12 mouse cellular contexts compared by ENCODE assay signal in the genomic region with DNA sequence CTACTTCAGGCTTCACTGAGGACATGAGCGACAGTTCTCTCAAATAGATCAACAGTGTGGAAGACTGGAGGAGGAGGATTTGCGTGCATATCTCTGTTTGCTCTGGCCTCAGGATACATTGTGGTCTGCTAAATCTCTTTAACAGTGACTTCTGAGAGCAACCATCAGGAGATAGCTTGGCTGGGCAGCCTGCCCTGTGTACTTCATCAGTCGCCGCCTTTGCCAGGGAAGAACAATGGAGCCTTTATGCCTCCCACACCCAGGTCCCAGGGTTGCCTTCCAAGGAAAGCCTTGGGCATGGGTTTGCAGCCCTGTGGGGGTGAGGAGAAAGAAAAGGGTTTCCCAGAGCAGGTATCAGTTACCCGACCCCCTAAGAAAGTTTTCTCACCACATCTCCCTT.
DNase-seq lines count a peak whose midpoint lies in the region; ATAC-seq and TF ChIP-seq lines count a peak whose summit lies in the region.
"Had no signal": no experiment of that assay in that cellular context is flagged by ENCODE, and none has a peak within 500 bp of the region (broad histone marks: within the 10 kb centered on the region; RNA-seq: fewer than 3 reads in every experiment).

No protein-coding gene starts in this region.

- no peak overlapping the region for H3K9ac ChIP-seq in heart, postnatal 0 days (replicated peaks; ENCODE audit: low read depth, low read length)
- H3K9ac ChIP-seq: midbrain, embryonic 15.5 days had no signal

- H3K36me3 ChIP-seq in heart, postnatal 0 days (replicated peaks; ENCODE audit: control insufficient read depth, insufficient read depth, low read length), result no peaks in the 10 kb centered on the region
- H3K36me3 ChIP-seq: midbrain, embryonic 15.5 days had no signal

- H3K4me3 ChIP-seq in heart, postnatal 0 days (ENCODE audit: low read depth, low read length), result no peak overlapping the region
- H3K4me3 ChIP-seq: midbrain, embryonic 15.5 days had no signal

- 24% methylated on average over 5 of the region's 5 CpGs for WGBS in heart, postnatal 0 days

- no peak overlapping the region for H3K27ac ChIP-seq in heart, postnatal 0 days (ENCODE audit: low read depth)
- H3K27ac ChIP-seq: midbrain, embryonic 15.5 days had no signal

- no peak overlapping the region for H3K4me2 ChIP-seq in heart, postnatal 0 days (ENCODE audit: low read depth, low read length)
- H3K4me2 ChIP-seq: liver, embryonic 11.5 days; midbrain, embryonic 15.5 days had no signal

- no peaks in the 10 kb centered on the region for H3K4me1 ChIP-seq in heart, postnatal 0 days (ENCODE audit: control insufficient read depth, insufficient read depth)
- H3K4me1 ChIP-seq: midbrain, embryonic 15.5 days had no signal

- no peaks in the 10 kb centered on the region for H3K27me3 ChIP-seq in heart, postnatal 0 days (ENCODE audit: control insufficient read depth, insufficient read depth, low read length)
- H3K27me3 ChIP-seq: midbrain, embryonic 15.5 days had no signal

- intact Hi-C loops in left cerebral cortex, postnatal 4 days (cut with DNase I), result no loop called here

- DNase-seq in cerebellum, adult 9-11 months, result peak; percentile 1
- no peak for DNase-seq in cerebellum, adult 8-10 months
- DNase-seq in left cerebral cortex, postnatal 4 days, result peak; percentile 66
- DNase-seq in left cerebral cortex, adult 9 months (ENCODE audit: low spot score in 2 of 2), result no peak
- peak; percentile 16 for DNase-seq in brain, adult 2 months (ENCODE audit: low read depth, low spot score)
- DNase-seq in heart, postnatal 0 days (ENCODE audit: low spot score), result no peak
- DNase-seq in layer of hippocampus, adult 9-11 months, result no peak
- DNase-seq: kidney, adult 8-10 months; thymus, postnatal 25 days had no signal

- no peaks in the 10 kb centered on the region for H3K9me3 ChIP-seq in heart, postnatal 0 days (replicated peaks; ENCODE audit: control insufficient read depth, low read length)
- H3K9me3 ChIP-seq: midbrain, embryonic 15.5 days had no signal

- TF ChIP-seq CTCF in heart, postnatal 0 days (IDR thresholded peaks at IDR 0.05; ENCODE audit: low read depth), result no peak

- ATAC-seq in heart, postnatal 0 days (ENCODE audit: insufficient read depth, low read depth), result peak; percentile 39; the same call in 1 of the 2 replicates
- no peak for ATAC-seq in activated CD4-positive, CD25-positive, alpha-beta regulatory T cell, adult 4 months
- ATAC-seq: midbrain, embryonic 15.5 days had no signal

- TF ChIP-seq EP300 in heart, postnatal 0 days (IDR thresholded peaks at IDR 0.05; ENCODE audit: low read depth), result no peak

Comparison
In these comparisons a context has a peak if more than half of its experiments do, and no peak if none do; other contexts are left out.
1. DNase-seq: peak in cerebellum, adult 9-11 months (single experiment), left cerebral cortex, postnatal 4 days (single experiment) and brain, adult 2 months (single experiment); none in cerebellum, adult 8-10 months (single experiment), left cerebral cortex, adult 9 months (0 of 2), heart, postnatal 0 days (single experiment) and layer of hippocampus, adult 9-11 months (single experiment).